Mouse (Mus musculus) limb, embryonic 10.5 days (tissue): ENCODE data around the gene Zfp800. TPM values are rescaled to one million over a fixed set of nuclear protein-coding genes. Genes with fewer than 3 reads are reported as not detected.

Experiments used
- DNase-seq: peaks from one replicate; pipeline ENCODE4 v3.0.0-alpha.2; 2017; ENCODE audit warnings: low spot score
- H3K27ac ChIP-seq: fragments of 300-500 bp; sonication (generic); 2 replicates; pipeline ENCODE4 v1.5.1; 2016; ENCODE audit warnings: mild to moderate bottlenecking
- H3K27me3 ChIP-seq: fragments of 300-500 bp; sonication (generic); 2 replicates; pipeline ENCODE4 v1.6.1; 2016; ENCODE audit warnings: low read depth, mild to moderate bottlenecking; ENCODE audit not compliant: poor library complexity, severe bottlenecking
- H3K36me3 ChIP-seq: fragments of 300-500 bp; sonication (generic); 2 replicates; pipeline ENCODE4 v1.6.1; 2016; ENCODE audit warnings: mild to moderate bottlenecking, moderate library complexity
- H3K4me1 ChIP-seq: fragments of 300-500 bp; sonication (generic); 2 replicates; pipeline ENCODE4 v1.6.1; 2016
- H3K4me3 ChIP-seq: fragments of 300-500 bp; sonication (generic); 2 replicates; pipeline ENCODE4 v1.5.1; 2016; ENCODE audit warnings: mild to moderate bottlenecking, moderate library complexity
- H3K9me3 ChIP-seq: fragments of 300-500 bp; sonication (generic); replicated peaks from 2 replicates; pipeline ENCODE4 v1.6.1; 2016; ENCODE audit warnings: mild to moderate bottlenecking
- WGBS: fragments of 180-500 bp; shearing (Covaris S2); methylation state at CpG from one replicate; pipeline ENCODE4 v1.1.7; 2016; 5-methylcytosine and 5-hydroxymethylcytosine counted together
- polyA plus RNA-seq: library from polyadenylated mRNA; unstranded; fragments of >200 nt; fragmentation: Nextera tagmentation; extraction: Ambion mirVana; gene quantifications from 2 replicates; pipeline ENCODE4 v1.2.1, GENCODE M21; 2016

Zfp800 gene
- polyA plus RNA-seq, 1 experiment from 2014 or later: 10.5 TPM

GRCm38 (mm10) chr6:28319648-28320270 is 78.0 kb downstream of the Zfp800 start:
- no peaks in the 10 kb centered on the region for H3K9me3 ChIP-seq
- 72% methylated on average over 13 of the region's 13 CpGs for WGBS
- DNase-seq: no peak
- no peak overlapping the region for H3K27ac ChIP-seq
- H3K4me1 ChIP-seq: 0 out of 2 replicates have a peak, but pooled peaks cover 2% of the 10 kb centered on the region
- no peaks in the 10 kb centered on the region for H3K27me3 ChIP-seq
- no peak overlapping the region for H3K4me3 ChIP-seq
- H3K36me3 ChIP-seq: no peaks in the 10 kb centered on the region

- no peaks in the 10 kb centered on the region for H3K27me3 ChIP-seq
- no peak for DNase-seq
- 0 out of 2 replicates have a peak, but pooled peaks cover 2% of the 10 kb centered on the region for H3K4me1 ChIP-seq
- no peaks in the 10 kb centered on the region for H3K9me3 ChIP-seq
- 81% methylated on average over 13 of the region's 13 CpGs for WGBS
- no peak overlapping the region for H3K4me3 ChIP-seq
- H3K27ac ChIP-seq: no peak overlapping the region
- no peaks in the 10 kb centered on the region for H3K36me3 ChIP-seq
These were observed 78.8 kb downstream of the Zfp800 start for GRCm38 (mm10) chr6:28318820-28319573.

GRCm38 (mm10) chr6:28315208-28315607 is 82.6 kb downstream of the Zfp800 start:
- Histone ChIP-seq H3K4me1 (0 out of 2 replicates have a peak, but pooled peaks cover 2% of the 10 kb centered on the region), H3K4me3 (no peak overlapping the region), H3K9me3 (no peaks in the 10 kb centered on the region), H3K36me3 (no peaks in the 10 kb centered on the region), H3K27me3 (no peaks in the 10 kb centered on the region), H3K27ac (no peak overlapping the region)
- 91% methylated on average over 3 of the region's 3 CpGs for WGBS
- DNase-seq: no peak

- no peak overlapping the region for H3K4me3 ChIP-seq
- H3K9me3 ChIP-seq: no peaks in the 10 kb centered on the region
- no peaks in the 10 kb centered on the region for H3K4me1 ChIP-seq
- no peaks in the 10 kb centered on the region for H3K27me3 ChIP-seq
- DNase-seq: no peak
- no peak overlapping the region for H3K27ac ChIP-seq
- no peaks in the 10 kb centered on the region for H3K36me3 ChIP-seq
- 84% methylated on average over 2 of the region's 2 CpGs for WGBS
These were observed 85.7 kb downstream of the Zfp800 start for GRCm38 (mm10) chr6:28312067-28312466.

- Histone ChIP-seq H3K27ac (no peak overlapping the region), H3K27me3 (no peaks in the 10 kb centered on the region), H3K4me1 (no peaks in the 10 kb centered on the region), H3K9me3 (no peaks in the 10 kb centered on the region), H3K36me3 (no peaks in the 10 kb centered on the region), H3K4me3 (no peak overlapping the region)
- no peak for DNase-seq
These were observed 88.1 kb downstream of the Zfp800 start for GRCm38 (mm10) chr6:28309692-28310091.

- Histone ChIP-seq H3K4me3 (no peak overlapping the region), H3K9me3 (no peaks in the 10 kb centered on the region), H3K27ac (no peak overlapping the region), H3K27me3 (no peaks in the 10 kb centered on the region), H3K36me3 (no peaks in the 10 kb centered on the region), H3K4me1 (no peaks in the 10 kb centered on the region)
- no peak for DNase-seq
- 84% methylated on average over 3 of the region's 3 CpGs for WGBS
These were observed 88.9 kb downstream of the Zfp800 start for GRCm38 (mm10) chr6:28308929-28309328.

GRCm38 (mm10) chr6:28306702-28307101 is 91.1 kb downstream of the Zfp800 start:
- no peaks in the 10 kb centered on the region for H3K4me1 ChIP-seq
- DNase-seq: no peak
- H3K9me3 ChIP-seq: no peaks in the 10 kb centered on the region
- no peak overlapping the region for H3K27ac ChIP-seq
- H3K4me3 ChIP-seq: no peak overlapping the region
- no peaks in the 10 kb centered on the region for H3K27me3 ChIP-seq
- no peaks in the 10 kb centered on the region for H3K36me3 ChIP-seq
- 75% methylated on average over 2 of the region's 2 CpGs for WGBS

GRCm38 (mm10) chr6:28296306-28296705 is 101.5 kb downstream of the Zfp800 start:
- no peak overlapping the region for H3K4me3 ChIP-seq
- DNase-seq: no peak
- H3K36me3 ChIP-seq: no peaks in the 10 kb centered on the region
- no peaks in the 10 kb centered on the region for H3K9me3 ChIP-seq
- H3K4me1 ChIP-seq: no peaks in the 10 kb centered on the region
- WGBS: 25% methylated on average over 8 of the region's 8 CpGs
- no peak overlapping the region for H3K27ac ChIP-seq
- no peaks in the 10 kb centered on the region for H3K27me3 ChIP-seq

- 82% methylated on average over 7 of the region's 7 CpGs for WGBS
- Histone ChIP-seq H3K4me3 (no peak overlapping the region), H3K4me1 (no peaks in the 10 kb centered on the region), H3K27me3 (no peaks in the 10 kb centered on the region), H3K9me3 (no peaks in the 10 kb centered on the region), H3K27ac (no peak overlapping the region), H3K36me3 (no peaks in the 10 kb centered on the region)
- no peak for DNase-seq
These were observed 102.2 kb downstream of the Zfp800 start for GRCm38 (mm10) chr6:28295581-28295980.

GRCm38 (mm10) chr6:28292810-28293209 is 105.0 kb downstream of the Zfp800 start:
- Histone ChIP-seq H3K36me3 (no peaks in the 10 kb centered on the region), H3K27me3 (no peaks in the 10 kb centered on the region), H3K27ac (no peak overlapping the region), H3K9me3 (no peaks in the 10 kb centered on the region), H3K4me1 (no peaks in the 10 kb centered on the region), H3K4me3 (no peak overlapping the region)
- WGBS: 92% methylated on average over 6 of the region's 6 CpGs
- no peak for DNase-seq

GRCm38 (mm10) chr6:28279886-28280285 is 117.9 kb downstream of the Zfp800 start:
- H3K9me3 ChIP-seq: no peaks in the 10 kb centered on the region
- WGBS: 71% methylated on average over 2 of the region's 2 CpGs

GRCm38 (mm10) chr6:28262198-28262621 is 135.6 kb downstream of the Zfp800 start:
- WGBS: under 1% methylated on average over 29 of the region's 29 CpGs
- Histone ChIP-seq H3K4me3 (peak overlapping the region; percentile 92), H3K4me1 (peaks cover 7% of the 10 kb centered on the region), H3K36me3 (peaks cover 12% of the 10 kb centered on the region), H3K27me3 (peaks cover 9% of the 10 kb centered on the region), H3K27ac (peak overlapping the region; percentile 91), H3K9me3 (no peaks in the 10 kb centered on the region)
- DNase-seq: no peak

More at GRCm38 (mm10) chr6:28279886-28280285, 117.9 kb downstream of the Zfp800 start:
- Histone ChIP-seq H3K27me3 (no peaks in the 10 kb centered on the region), H3K4me3 (no peak overlapping the region), H3K27ac (no peak overlapping the region), H3K36me3 (no peaks in the 10 kb centered on the region), H3K4me1 (no peaks in the 10 kb centered on the region)
- DNase-seq: no peak
